Mouse (Mus musculus): ENCODE results near the gene Jchain. TPM values are rescaled to one million over a fixed set of nuclear protein-coding genes. Genes with fewer than 3 reads are reported as not detected.

The Jchain gene
- polyA plus RNA-seq, 1 experiment from 2014 or later = 0.22 TPM

GRCm38 (mm10) chr5:88534697-88535096 lies 7.0 kb upstream of the Jchain start:
- Histone ChIP-seq H3K27me3 (replicated peaks; ENCODE audit: control insufficient read depth, insufficient read depth, low read length) (no peaks in the 10 kb centered on the region), H3K27ac (ENCODE audit: low read length) (no peak overlapping the region), H3K4me1 (ENCODE audit: control insufficient read depth, insufficient read depth, low read length) (no peaks in the 10 kb centered on the region), H3K4me3 (ENCODE audit: low read length) (no peak overlapping the region), H3K4me2 (ENCODE audit: low read depth, low read length) (no peak overlapping the region), H3K9me3 (ENCODE audit: control insufficient read depth, low read length) (no peaks in the 10 kb centered on the region), H3K9ac (ENCODE audit: low read depth, low read length) (no peak overlapping the region), H3K36me3 (ENCODE audit: control insufficient read depth, insufficient read depth, low read length) (no peaks in the 10 kb centered on the region)
- ATAC-seq = no peak
- WGBS = 71% methylated on average over 3 of the region's 3 CpGs

DNA sequence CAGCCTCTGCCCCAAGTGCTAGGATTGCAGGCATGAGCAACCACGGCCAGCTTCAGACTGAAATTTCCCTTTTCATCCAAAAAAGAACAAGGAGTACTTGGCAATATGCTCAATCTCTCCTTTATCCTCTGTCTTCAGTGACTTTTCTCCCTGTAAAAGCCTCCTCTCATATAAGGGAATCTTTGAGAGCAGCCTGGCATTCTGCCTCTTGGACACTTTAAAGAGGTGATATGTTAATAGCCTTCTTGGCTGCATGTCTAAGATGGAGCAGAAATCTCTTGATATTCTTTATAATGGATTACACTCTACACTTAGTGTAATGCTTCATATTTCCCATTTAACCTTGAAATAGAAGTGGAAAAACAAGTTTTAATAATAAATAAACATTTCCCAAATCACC lies 3.2 kb upstream of the Jchain start:
- Histone ChIP-seq H3K36me3 (ENCODE audit: control insufficient read depth, insufficient read depth, low read length) (no peaks in the 10 kb centered on the region), H3K27ac (ENCODE audit: low read length) (no peak overlapping the region), H3K4me2 (ENCODE audit: low read depth, low read length) (no peak overlapping the region), H3K4me3 (ENCODE audit: low read length) (no peak overlapping the region), H3K9me3 (ENCODE audit: control insufficient read depth, low read length) (no peaks in the 10 kb centered on the region), H3K4me1 (ENCODE audit: control insufficient read depth, insufficient read depth, low read length) (no peaks in the 10 kb centered on the region), H3K9ac (ENCODE audit: low read depth, low read length) (no peak overlapping the region), H3K27me3 (replicated peaks; ENCODE audit: control insufficient read depth, insufficient read depth, low read length) (no peaks in the 10 kb centered on the region)
- ATAC-seq = no peak
- WGBS = 60% methylated on average over 1 of the region's 1 CpGs

- H3K4me3 ChIP-seq (ENCODE audit: low read length) = no peak overlapping the region
- H3K27me3 ChIP-seq (replicated peaks; ENCODE audit: control insufficient read depth, insufficient read depth, low read length) = no peaks in the 10 kb centered on the region
- no peaks in the 10 kb centered on the region for H3K36me3 ChIP-seq (ENCODE audit: control insufficient read depth, insufficient read depth, low read length)
- no peak overlapping the region for H3K9ac ChIP-seq (ENCODE audit: low read depth, low read length)
- H3K27ac ChIP-seq (ENCODE audit: low read length) = no peak overlapping the region
- no peak for ATAC-seq
- WGBS = 7% methylated on average over 2 of the region's 2 CpGs
- H3K4me2 ChIP-seq (ENCODE audit: low read depth, low read length) = no peak overlapping the region
- no peaks in the 10 kb centered on the region for H3K4me1 ChIP-seq (ENCODE audit: control insufficient read depth, insufficient read depth, low read length)
- H3K9me3 ChIP-seq (ENCODE audit: control insufficient read depth, low read length) = no peaks in the 10 kb centered on the region
These were observed 8.5 kb downstream of the Jchain start for GRCm38 (mm10) chr5:88519232-88519631.

GRCm38 (mm10) chr5:88508990-88509389 lies 18.7 kb downstream of the Jchain start:
- no peak for ATAC-seq
- no peaks in the 10 kb centered on the region for H3K9me3 ChIP-seq (ENCODE audit: control insufficient read depth, low read length)
- no peak overlapping the region for H3K9ac ChIP-seq (ENCODE audit: low read depth, low read length)
- no peak overlapping the region for H3K27ac ChIP-seq (ENCODE audit: low read length)
- H3K27me3 ChIP-seq (replicated peaks; ENCODE audit: control insufficient read depth, insufficient read depth, low read length) = no peaks in the 10 kb centered on the region
- no peaks in the 10 kb centered on the region for H3K4me1 ChIP-seq (ENCODE audit: control insufficient read depth, insufficient read depth, low read length)
- H3K36me3 ChIP-seq (ENCODE audit: control insufficient read depth, insufficient read depth, low read length) = no peaks in the 10 kb centered on the region
- H3K4me2 ChIP-seq (ENCODE audit: low read depth, low read length) = no peak overlapping the region
- 79% methylated on average over 1 of the region's 1 CpGs for WGBS
- H3K4me3 ChIP-seq (ENCODE audit: low read length) = no peak overlapping the region

GRCm38 (mm10) chr5:88508555-88508954 lies 19.1 kb downstream of the Jchain start:
- 72% methylated on average over 1 of the region's 1 CpGs for WGBS
- H3K36me3 ChIP-seq (ENCODE audit: control insufficient read depth, insufficient read depth, low read length) = no peaks in the 10 kb centered on the region
- H3K9ac ChIP-seq (ENCODE audit: low read depth, low read length) = no peak overlapping the region
- ATAC-seq = no peak
- H3K9me3 ChIP-seq (ENCODE audit: control insufficient read depth, low read length) = no peaks in the 10 kb centered on the region
- no peak overlapping the region for H3K4me3 ChIP-seq (ENCODE audit: low read length)
- no peak overlapping the region for H3K4me2 ChIP-seq (ENCODE audit: low read depth, low read length)
- no peaks in the 10 kb centered on the region for H3K27me3 ChIP-seq (replicated peaks; ENCODE audit: control insufficient read depth, insufficient read depth, low read length)
- H3K27ac ChIP-seq (ENCODE audit: low read length) = no peak overlapping the region
- no peaks in the 10 kb centered on the region for H3K4me1 ChIP-seq (ENCODE audit: control insufficient read depth, insufficient read depth, low read length)

DNA sequence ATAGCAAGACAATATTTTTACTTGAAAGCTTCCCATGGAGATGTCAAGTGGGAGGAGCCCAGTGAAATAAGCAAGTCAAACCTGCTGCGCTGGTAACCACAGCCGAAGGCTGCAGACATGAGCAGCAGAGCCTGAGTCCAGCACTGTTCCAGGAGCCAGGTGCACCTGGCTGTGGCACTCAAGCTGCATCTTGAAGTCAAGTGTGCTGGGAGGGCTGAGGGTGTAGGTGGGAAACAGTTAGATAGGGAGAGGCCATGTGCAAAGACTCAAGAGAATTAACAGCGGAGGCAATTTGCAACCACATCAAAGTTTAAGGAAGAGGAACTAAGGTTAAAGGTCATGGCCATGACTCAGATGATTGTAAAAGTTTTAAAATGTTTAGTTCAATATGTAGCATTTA lies 27.9 kb downstream of the Jchain start:
- H3K27me3 ChIP-seq (replicated peaks; ENCODE audit: control insufficient read depth, insufficient read depth, low read length) = no peaks in the 10 kb centered on the region
- ATAC-seq = 0 out of 2 replicates have a peak, but pooled peaks have one; percentile 31
- no peaks in the 10 kb centered on the region for H3K36me3 ChIP-seq (ENCODE audit: control insufficient read depth, insufficient read depth, low read length)
- H3K4me3 ChIP-seq (ENCODE audit: low read length) = no peak overlapping the region
- no peak overlapping the region for H3K9ac ChIP-seq (ENCODE audit: low read depth, low read length)
- 77% methylated on average over 3 of the region's 3 CpGs for WGBS
- no peaks in the 10 kb centered on the region for H3K4me1 ChIP-seq (ENCODE audit: control insufficient read depth, insufficient read depth, low read length)
- H3K27ac ChIP-seq (ENCODE audit: low read length) = no peak overlapping the region
- H3K9me3 ChIP-seq (ENCODE audit: control insufficient read depth, low read length) = no peaks in the 10 kb centered on the region; the same call in 1 of the 2 replicates
- H3K4me2 ChIP-seq (ENCODE audit: low read depth, low read length) = no peak overlapping the region

DNA sequence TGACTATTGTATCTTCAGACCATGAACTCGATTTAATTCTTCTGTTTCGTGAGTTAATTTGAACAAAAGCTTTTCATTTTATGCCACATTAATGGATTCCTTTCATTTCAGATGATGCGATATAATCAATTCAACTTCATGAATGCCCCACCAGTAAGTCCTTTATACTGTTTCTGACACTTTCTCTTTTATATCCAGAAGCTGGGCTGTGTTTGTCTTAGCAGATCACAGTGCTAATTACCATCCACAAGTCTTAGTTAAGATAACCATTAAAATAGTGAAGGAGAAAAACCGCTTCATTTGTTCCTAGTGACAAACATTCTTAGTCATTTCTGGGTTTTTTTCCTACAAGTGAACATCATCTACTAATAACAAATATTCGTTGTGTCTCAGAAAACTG lies 36.6 kb downstream of the Jchain start:
- Histone ChIP-seq H3K27me3 (replicated peaks; ENCODE audit: control insufficient read depth, insufficient read depth, low read length) (no peaks in the 10 kb centered on the region), H3K4me3 (ENCODE audit: low read length) (no peak overlapping the region), H3K4me1 (ENCODE audit: control insufficient read depth, insufficient read depth, low read length) (no peaks in the 10 kb centered on the region), H3K4me2 (ENCODE audit: low read depth, low read length) (no peak overlapping the region), H3K36me3 (ENCODE audit: control insufficient read depth, insufficient read depth, low read length) (no peaks in the 10 kb centered on the region), H3K9me3 (ENCODE audit: control insufficient read depth, low read length) (no peaks in the 10 kb centered on the region), H3K27ac (ENCODE audit: low read length) (no peak overlapping the region), H3K9ac (ENCODE audit: low read depth, low read length) (no peak overlapping the region)
- ATAC-seq = no peak
- WGBS = 76% methylated on average over 5 of the region's 5 CpGs

DNA sequence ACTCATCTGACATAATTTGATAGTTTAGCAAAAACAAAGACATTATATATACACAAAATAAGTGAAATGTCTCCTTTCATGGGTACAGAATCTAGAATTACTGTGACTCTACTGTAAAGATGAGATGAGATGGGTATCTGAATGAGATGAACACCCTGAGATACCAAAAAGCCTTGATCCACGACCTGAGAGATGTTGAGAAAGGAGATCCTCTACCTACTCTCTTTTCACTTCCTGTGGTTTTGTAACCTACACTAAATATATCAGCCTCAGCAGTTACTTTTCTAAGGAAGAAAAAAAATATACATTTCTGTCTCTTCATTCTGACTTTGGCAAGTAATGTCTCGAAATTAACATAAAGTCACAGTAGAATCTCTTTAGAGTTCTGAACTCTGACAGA lies 38.7 kb downstream of the Jchain start:
- Histone ChIP-seq H3K4me1 (ENCODE audit: control insufficient read depth, insufficient read depth, low read length) (no peaks in the 10 kb centered on the region), H3K36me3 (ENCODE audit: control insufficient read depth, insufficient read depth, low read length) (no peaks in the 10 kb centered on the region), H3K9ac (ENCODE audit: low read depth, low read length) (no peak overlapping the region), H3K4me2 (ENCODE audit: low read depth, low read length) (no peak overlapping the region), H3K4me3 (ENCODE audit: low read length) (no peak overlapping the region), H3K27ac (ENCODE audit: low read length) (no peak overlapping the region), H3K27me3 (replicated peaks; ENCODE audit: control insufficient read depth, insufficient read depth, low read length) (no peaks in the 10 kb centered on the region), H3K9me3 (ENCODE audit: control insufficient read depth, low read length) (no peaks in the 10 kb centered on the region)
- ATAC-seq = no peak
- WGBS = 64% methylated on average over 2 of the region's 2 CpGs

DNA sequence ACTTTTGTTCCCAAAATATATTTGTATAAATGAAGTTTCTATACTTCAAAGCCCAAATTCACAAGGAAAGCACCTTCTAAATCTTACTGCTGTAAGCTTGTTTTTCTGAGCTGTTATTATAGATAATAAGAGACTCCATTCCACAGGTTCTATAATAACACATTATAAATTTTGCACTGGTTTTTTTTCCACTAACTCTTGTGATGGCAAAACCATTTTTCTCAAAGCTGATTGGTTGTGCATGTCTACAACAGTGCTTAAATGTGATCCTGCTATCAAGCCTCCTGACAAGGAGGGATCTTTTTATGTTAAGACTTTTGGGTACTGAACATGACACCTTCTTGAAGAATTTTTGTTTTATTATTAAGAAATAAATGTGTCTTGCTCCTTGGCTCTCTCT lies 40.0 kb downstream of the Jchain start, which contains the start of gene Enam:
Gene Enam, plus strand, starts transcription at position 301 of the 400 bp plus-strand sequence.
- Histone ChIP-seq H3K9ac (ENCODE audit: low read depth, low read length) (no peak within 1 kb of the TSS), H3K4me2 (ENCODE audit: low read depth, low read length) (no peak within 1 kb of the TSS), H3K27me3 (replicated peaks; ENCODE audit: control insufficient read depth, insufficient read depth, low read length) (no peaks in the 10 kb centered on the region), H3K4me1 (ENCODE audit: control insufficient read depth, insufficient read depth, low read length) (no peaks in the 10 kb centered on the region), H3K36me3 (ENCODE audit: control insufficient read depth, insufficient read depth, low read length) (no peaks in the 10 kb centered on the region), H3K9me3 (ENCODE audit: control insufficient read depth, low read length) (no peaks in the 10 kb centered on the region), H3K4me3 (ENCODE audit: low read length) (no peak within 1 kb of the TSS), H3K27ac (ENCODE audit: low read length) (no peak within 1 kb of the TSS)
- ATAC-seq = no peak

All from intestine, embryonic 16.5 days (tissue).